Mouse (Mus musculus) kidney, adult 9 months (tissue): Measurements from ENCODE around the gene Pigx.
"Not testable (repeated sequence)": the region's sequence is repeated elsewhere in the genome, so short reads cannot be mapped to it uniquely, and the experiment has no call there.

Experiments used
- DNase-seq: peaks from one replicate; pipeline ENCODE4 v3.0.0; 2022

Gene Pigx

DNA sequence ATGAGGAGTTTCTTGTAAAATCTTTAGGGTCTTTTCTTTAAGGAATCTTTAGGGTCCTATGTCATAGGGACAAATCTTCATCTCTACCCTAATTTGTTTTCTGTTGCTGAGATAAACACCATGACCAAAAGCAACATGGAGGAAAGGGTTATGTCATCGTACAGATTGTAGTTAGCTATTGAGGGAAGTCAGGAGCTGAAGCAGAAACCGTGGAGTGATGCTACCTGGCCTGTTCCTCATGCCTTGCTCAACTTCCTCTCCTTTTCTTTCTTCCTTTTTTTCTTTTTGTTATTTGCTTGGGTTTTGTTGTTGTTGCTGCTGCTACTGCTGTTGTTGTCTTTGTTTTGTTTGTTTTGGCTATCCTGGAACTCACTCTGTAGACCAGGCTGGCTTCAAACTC is 9.0 kb upstream of the Pigx start:
- no peak for DNase-seq

DNA sequence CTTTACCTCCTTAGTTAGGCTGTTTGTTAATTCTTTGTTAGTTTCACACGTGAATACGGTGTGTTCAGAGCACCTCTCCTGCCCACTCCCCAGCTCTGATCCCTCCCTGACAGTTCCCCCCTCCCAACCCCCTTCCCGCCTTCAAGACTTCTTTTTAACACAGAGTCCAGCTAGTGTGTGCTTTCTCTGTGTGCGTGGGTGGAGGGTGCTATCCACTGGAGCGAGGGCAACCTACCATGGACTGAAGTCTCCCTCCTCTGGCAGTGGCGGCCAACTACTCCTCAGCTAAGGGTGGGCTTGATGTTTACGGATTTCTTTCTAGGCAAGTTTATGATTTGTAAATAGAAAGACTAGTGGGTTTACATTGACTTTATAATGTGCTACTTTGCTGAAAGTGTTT is 8.6 kb upstream of the Pigx start:
- DNase-seq: no peak

DNA sequence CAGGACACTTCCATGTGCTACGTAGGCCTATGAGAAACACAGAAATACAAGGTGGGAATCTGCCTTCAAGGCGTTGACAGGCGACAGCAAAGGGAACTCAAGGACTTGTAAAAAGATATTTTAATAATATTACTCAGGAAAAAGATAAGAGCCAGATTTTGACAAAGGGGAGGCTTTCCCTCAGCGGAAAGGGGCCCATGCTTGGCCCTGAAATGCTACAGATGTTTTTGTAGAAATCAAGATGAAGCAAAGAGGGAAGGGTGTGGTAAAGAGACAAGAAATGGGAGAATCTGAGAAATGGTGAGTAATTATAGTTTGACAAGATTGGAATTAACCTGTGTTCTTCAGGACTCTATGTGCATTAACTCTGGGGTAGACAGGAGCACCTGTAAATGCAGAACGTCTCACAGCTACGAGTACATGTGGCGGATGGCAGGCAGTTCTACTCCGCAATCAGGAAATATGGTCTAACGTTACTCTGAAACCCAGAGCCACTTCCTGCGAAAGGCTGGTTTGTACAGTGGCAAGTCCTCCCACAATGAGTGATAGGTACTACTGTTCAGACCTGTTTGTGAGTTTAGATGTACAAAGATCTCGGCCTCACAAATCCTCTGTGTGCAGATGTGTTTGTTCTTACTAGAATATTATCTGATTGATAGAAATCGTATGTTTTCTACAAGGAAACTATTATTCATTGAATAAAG is 8.0 kb upstream of the Pigx start:
- DNase-seq: no peak

DNA sequence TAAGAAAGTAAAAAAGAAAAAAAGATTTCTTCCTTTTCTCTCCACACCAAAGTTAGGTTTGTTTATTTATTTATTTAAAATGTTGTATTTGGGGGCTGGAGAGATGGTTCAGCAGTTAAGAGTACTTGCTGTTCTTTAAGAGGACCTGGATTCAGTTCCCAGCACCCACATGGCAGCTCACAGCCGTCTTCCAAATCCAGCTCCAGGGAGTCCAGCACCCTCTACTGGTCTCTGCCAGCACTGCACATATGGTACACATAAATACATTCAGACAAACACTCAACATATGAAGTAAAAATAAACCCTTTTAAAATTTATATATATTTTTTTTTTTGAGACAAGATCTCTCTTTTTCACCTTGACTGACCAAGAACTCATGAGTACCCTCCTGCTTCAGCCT is 6.2 kb upstream of the Pigx start:
- DNase-seq: no peak

DNA sequence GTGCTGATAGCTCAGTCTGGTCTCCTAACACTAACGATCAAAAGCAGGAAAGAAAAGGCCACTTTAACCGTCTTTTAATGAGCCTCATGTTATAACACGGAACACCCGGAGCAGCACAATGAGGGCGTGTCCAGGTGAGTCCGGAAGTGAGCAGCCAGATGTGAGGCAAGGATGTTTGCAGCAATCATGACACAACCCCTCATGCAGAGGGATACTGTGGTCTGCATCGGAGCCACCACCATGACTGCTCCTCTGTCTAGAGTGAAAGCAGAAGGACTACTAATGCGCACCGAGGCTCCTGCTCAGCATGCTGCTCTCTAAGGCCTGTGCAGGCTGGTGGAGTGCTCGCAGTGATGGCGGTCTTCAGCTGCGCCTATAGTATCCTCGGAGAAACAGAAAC is 2.8 kb upstream of the Pigx start:
- DNase-seq: no peak

DNA sequence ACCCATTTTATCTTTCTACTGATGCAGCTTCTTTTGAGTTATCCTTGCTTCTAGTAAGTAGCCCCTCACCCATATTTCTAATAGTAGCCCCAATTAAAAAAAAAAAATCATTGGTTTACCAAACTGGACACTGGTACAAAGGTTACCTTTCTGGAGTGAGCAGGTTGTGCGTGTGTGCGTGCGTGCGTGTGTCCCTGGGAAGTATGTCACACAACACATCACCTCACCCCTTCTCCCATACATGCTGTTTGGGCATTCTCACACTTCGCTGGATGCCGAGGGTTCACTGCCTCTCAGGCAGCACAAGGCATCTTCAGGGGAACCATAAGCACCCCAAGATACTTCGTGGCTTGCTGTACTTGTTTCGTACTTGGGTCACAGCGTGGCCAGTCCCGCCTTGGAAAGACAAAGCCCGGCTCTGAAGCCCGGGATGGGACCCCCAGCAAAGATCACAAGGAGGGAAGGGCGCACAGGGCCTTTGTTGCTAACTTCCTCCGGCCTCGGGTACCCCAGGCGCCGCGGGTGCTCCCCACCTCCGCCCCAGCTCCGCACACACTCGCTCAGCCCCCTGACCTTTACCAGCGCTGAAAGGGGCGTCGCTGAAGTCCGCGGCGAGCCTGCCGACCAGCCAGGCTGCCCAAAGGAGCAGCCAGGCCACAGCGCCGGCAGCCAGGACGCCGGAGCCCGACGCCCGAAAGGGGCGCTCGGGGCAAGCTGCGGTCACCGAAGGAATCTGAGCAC is 473 bp downstream of the Pigx start:
- DNase-seq: no peak

DNA sequence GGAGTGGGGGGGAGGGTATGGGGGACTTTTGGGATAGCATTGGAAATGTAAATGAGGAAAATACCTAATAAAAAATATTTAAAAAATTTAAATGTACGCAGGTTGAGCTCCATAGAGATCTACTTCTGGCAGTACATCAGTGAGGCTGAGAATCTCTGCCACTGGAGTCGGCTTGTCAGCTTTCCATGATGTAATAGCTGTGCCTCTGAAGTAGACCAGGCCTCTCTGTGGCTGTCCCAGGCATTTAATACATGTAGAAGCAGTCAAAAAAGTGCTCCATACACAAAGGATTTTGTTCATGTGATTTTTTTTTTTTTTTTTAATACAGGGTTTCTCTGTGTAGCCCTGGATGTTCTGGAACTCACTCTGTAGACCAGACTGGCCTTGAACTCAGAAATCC is 1.8 kb downstream of the Pigx start:
- not testable (repeated sequence) for DNase-seq

DNA sequence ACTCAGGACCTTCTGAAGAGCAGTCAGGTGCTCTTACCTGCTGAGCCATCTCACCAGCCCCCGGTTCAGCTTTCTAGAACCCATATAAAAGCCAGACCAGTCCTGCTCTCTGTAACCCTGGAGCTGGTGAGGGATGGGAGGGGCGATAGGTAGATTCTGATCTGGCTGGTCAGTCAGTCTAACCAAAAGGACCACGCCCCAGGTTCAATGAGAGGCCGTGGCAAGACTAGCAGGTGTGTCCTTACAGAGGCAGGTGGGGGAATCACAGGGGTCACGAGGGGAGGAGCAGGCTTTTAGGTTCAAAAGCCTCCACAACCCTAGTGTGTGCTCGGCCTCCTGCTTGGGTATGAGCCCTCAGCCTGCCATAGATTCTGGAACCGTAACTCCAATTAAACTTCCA is 8.1 kb downstream of the Pigx start:
- DNase-seq: no peak

DNA sequence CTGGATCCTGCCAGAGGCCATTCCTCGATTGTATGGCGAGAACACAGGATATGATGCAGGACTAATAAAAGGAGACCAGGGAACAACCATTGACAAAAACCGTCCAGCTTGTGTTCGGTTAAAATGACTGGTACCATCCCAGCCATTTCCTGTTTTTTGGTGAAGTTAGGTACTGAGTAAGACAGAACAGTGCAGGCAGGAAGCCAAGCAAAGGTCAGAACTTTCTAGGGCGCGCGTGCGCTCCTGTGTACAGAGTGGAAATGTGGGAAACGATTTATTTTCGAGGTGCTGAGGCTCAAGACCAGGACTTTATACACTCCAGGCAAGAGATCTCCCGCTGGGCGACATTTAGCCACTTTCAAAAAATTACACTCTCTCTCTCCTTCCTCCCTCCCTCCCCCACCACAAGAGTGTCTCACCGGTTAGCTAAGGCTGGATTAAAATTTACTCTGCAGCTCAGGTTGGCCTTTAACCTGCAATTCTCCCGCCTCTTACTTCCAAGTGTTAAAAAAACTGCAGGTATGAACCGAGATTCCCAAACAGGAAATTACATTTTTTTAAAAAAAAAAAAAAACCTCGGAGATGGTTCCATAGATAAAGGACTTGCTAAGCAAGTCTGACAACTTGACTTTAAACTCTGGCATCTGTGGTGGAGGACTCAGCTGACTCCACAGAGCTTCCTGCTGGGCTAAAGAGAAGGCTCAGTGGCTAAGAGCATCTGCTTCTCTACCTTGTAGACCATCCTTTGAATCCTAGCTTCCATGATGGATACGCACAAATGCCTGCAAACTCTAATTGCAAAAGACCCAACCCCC is 11.7 kb downstream of the Pigx start:
- peak; percentile 86 for DNase-seq

DNA sequence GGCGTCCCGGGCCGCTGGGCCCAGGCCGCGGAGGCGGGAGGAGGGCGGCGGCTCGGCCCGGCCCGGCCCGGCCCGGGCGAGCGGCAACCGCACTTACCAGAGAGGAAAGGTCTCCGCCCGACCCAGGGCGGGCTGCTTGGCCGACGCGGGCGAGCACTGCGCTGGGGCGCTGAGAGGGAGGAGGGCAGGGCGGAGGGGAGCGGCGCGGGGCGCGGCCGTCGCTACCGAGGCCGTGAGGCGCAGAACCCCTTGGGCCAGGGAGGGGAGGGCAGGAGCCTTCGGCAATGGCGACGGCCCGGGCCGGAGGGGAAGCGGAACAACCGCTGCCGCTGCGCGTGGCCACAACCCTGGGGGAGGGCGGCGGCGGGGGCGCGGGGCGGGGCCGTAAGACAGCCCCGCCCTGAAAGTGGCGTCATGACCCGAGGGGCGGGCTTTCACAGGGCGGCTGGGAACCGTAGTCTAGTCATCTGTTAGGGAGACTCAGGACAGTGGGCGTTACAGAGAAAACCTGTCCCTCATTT is 20.5 kb downstream of the Pigx start, which contains the start of gene Pak2:
Gene Pak2 (minus strand): TSS at position 352 of the 521 bp plus-strand sequence.
- DNase-seq: peak; percentile 89

DNA sequence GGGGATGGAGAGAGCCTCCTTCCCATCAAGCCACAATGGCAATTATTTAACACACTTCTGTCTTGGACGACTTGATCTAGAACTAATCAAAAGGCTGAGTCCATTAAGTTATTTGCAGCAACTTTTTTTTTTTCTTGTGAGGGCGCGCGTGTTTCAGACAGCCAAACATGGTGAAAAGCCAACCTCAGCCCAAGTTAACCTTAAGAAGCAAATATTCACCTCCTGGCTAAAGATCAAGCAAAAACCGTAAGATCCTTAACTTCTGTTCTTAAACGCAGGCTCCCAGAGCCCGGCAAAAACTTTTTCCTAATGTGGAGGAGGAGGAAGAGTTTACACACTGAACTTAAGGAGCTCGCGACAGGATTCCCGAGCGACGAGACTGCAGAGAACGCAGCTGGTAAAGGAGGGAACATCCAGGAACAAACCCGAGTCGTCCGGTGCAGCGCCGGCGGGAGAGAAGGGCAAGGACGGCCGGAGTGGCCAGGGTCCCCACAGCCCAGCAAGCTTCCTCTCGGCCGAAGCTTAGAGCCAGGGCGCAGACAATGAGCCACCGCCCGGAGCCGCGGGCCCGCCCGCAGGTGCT is 21.0 kb downstream of the Pigx start:
- DNase-seq: peak; percentile 62

DNA sequence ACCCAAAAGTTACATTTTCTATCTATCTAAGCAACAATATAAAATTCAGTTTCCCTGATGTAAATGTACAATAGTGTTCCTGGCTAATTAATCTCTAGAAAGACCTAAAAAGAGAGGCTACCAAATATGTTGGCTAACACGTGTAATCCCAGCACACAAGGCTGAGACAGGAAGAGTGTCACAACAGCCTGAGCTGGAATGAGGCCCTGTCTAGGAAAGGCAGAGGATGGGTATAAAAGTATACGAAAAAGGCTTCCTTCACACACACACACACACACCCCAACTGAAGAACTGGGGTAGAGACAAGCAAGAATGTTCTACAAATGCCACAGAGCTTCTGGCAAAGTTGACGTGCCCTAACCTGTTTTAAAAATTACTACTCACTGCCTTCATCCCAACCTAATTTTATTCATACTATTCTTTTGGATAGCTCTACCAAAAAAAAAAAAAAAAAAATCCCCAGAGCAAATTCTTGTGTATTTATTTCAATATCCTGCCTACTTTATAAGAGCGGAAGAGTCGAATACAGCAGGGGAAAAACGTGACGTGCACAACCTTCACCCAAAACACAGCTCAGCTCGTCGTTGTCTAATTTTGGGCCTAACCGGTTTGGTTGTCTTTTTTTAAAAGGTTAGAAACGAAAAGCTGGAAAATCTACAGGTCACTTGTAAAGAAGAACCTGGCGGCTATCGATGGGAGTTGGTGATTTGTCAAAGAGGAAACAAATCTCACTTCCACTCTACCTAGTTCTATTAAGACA is 21.7 kb downstream of the Pigx start:
- no peak for DNase-seq

DNA sequence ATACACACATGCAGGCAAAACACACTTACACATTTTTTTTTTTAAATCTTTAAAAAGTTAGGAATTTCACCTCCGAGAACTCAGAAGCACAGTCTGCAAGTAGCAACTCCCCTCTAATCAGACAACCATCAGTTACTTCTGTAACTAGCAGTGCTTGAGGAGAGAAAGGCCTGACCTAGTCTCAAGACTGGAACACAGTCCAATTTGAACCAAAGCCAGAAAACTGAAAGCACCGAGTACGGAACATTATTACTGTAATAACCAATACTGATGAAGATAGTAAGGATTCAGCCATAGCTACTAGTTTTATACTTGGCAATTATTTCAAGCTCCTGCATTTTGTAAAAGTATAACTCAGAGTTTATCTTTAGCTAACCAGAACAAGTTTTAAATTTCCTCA is 23.1 kb downstream of the Pigx start:
- peak; percentile 41 for DNase-seq

DNA sequence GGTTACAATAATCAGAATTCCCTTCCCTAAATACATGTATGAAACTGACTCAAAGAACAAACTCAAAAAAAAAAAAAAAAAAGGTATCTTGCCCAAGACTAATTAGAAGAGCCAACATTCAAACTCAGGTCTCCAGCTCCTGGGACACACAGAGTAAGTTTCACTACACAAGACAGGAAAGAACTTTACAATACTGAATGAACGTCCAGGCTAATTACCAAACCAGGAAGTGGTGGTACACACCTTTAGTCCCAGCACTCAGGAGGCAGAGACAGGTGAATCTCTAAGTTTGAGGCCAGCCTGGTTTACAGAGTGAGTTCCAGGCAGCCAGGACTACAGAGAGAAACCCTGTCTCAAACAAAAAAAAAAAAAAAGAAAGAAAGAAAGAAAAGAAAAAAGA is 23.8 kb downstream of the Pigx start:
- DNase-seq: no peak

DNA sequence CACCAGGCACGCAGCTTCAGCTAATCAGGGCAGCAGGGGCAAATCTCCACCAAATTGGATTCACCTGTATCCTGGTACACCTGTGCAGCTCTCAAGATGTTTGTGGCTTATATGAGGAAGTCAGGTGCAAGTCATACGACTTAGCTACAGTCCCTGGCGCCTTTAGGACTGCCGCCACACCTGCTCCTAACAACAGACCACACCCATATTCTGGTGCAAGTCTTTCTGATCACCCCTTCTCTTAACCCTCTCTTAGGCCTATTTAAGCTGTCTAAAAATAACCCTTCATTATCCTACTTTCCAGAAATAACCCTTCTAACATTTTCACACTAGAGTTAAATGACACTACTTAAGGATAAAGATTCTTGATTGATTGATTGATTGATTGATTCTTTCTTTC is 29.5 kb downstream of the Pigx start:
- not testable (repeated sequence) for DNase-seq

DNA sequence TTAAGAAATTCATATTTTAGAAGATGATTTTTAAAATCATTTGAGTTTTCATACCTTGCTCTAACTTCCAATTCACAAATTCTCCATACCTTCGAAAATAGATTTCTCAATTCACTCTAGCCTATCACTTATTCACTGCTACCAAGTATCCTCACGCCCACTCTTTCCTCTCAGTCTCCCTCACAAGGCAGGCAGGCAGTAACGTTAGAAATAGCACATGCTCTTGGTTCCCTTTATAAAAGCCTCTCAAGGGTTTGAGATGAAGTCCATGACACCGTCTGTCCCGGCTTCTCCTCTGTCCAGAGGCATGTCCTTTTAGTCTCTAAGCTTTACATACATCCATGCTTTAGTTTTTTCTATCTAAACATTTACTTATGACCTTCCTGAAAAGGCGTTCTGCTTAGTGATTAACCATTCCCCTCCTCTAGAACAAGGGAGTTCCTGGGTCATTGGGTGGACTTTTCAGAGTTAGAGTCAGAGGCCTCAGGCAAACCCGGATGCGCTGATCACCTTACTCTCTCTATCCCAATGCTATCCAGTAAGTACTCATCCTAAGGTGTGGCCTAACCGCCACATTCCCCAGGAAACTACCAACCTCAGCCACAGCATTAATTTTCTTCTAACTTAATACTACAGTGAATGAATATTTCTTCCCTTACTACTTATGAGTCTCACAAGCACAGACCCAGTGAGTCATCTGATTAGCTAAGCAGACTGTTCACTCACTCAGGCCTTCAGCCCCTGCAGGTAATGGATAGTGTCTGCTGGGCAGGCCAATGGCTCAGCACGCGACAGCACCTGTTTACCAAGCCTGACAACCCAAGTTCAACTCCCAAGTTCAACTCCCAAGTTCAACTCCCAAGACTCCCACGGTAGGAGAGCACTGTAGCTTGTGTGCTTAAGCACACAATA is 30.9 kb downstream of the Pigx start:
- no peak for DNase-seq

DNA sequence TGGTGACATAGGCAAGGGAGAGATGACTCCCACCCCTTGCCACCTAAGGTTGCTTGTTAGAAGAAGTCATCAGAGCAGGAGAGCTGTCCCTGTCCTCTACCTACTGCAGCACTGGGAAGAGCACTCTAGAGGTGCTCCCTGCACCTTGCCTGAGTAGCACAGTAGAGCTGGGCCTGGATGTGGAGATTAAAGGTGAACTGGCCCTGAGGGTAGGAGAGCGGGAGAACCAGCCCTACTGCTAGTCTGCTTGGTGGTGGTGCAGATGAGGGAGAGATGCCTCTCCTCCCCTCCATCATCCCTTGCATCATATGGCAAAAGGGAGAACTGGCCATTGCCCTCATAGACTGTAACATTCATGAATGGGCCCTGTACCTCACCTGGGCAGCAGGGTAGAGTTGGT is 32.6 kb downstream of the Pigx start:
- no peak for DNase-seq

DNA sequence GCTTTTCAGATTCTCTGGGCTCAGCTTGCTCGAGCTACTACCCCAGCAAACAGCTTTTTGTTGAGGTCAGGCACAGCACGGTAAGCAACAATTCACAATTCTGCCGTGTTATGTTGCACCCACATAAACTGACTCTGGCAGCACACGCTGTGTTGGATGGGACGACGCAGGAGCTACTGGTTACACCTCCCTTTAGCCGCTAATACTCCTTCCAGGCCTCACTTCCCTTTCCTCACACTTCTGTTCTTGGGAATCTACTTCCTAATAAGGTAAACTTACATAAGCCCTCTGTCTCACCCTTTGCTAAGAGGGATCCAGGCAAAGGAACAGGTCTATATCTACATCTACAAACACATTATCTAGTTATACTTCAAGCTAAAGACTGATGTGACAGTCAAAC is 35.6 kb downstream of the Pigx start:
- no peak for DNase-seq

DNA sequence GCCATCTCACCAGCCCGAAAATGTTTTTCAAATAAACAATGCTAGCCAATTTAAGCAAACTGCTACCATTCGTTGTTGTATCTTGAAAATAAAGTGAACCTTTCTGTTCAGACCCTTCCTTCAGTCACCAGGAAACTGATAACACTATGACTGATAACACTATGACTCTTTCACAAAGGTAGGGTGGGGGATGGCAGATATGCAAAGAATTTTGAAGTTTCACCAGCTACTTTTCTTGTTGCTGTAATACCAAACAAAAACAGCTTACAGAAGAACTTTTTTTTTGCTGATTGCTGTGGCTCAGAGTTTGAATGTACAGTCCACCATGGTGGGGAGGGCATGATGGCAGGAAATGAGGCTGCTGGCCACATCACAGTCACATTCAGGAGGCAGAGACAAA is 37.3 kb downstream of the Pigx start:
- no peak for DNase-seq

DNA sequence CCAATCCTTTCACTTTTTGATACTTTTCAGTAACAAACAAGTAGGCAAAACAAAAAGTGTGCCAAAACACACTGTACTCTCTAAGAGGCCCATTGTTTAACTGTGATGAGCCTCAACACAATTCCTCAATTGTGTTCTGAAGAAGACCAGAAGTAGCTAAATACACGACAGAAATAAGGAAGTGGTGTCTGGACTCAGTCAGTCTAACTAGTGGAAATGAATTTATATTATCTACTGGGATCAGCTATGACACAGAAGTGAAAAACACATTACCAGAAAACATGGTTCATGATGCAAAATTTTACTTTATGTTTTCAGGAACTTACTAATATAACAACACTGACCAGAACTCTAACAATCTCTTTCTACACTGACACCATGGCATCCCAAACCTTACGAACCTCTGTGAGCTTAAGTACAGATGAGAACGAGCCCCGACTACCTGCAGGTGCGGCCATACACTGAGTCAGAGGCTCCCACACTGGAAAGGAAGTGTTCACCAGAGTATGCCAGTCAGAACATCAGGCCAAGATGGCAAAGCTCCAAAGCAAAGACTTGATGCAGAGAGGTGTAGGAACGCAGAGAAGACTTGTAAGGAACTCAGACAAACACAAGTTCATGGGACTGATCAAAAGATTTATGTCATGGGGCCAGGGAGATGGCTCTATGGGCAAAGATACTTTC is 39.6 kb downstream of the Pigx start:
- no peak for DNase-seq

DNA sequence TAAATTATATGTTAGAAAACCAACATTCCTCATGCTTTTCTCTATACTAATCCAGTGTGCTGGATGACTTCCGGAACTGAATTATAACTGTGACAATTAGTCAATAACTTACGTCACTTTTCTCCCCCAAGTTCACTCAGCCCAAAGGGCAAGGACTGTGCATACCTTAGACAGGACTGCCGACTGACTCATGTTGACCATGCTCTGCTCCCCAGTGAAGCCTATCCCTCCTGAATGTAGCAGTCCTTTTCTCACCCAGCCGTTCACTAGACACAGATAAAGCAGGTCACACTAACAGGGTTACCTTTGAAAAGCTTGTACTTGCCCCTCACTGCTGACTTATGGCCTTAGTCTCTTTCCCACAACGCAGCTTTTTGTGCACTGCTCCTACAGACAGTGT is 40.7 kb downstream of the Pigx start:
- no peak for DNase-seq
